19 mouse cellular contexts compared by ENCODE assay signal in genomic region chr15:17006139-17006538, GRCm38 (mm10).
DNase-seq lines count a peak whose midpoint lies in the region; ATAC-seq and TF ChIP-seq lines count a peak whose summit lies in the region.
"Had no signal": no experiment of that assay in that cellular context is flagged by ENCODE, and none has a peak within 500 bp of the region (broad histone marks: within the 10 kb centered on the region; RNA-seq: fewer than 3 reads in every experiment).

No protein-coding gene starts in this region.

- no peak for DNase-seq in frontal cortex, postnatal 36 days (ENCODE audit: low spot score in 2 of 2)
- peak in 1 of 2 experiments; percentile 12 for DNase-seq in layer of hippocampus, adult 2 months (ENCODE audit: low spot score in 2 of 2)
- no peak for DNase-seq in layer of hippocampus, postnatal 25 days (ENCODE audit: extremely low spot score in 1 of 2, low spot score in 1 of 2)
- peak; percentile 26 for DNase-seq in 416B (ENCODE audit: low read depth)
- peak; percentile 45 for DNase-seq in brain, adult 2 months (ENCODE audit: low read depth, low spot score)
- no peak for DNase-seq in adrenal gland, postnatal 25 days
- DNase-seq: adrenal gland, adult 8-10 months; cerebellum, adult 18-20 months; cerebellum, adult 9-11 months; cerebellum, postnatal 36 days; gastrocnemius, adult 2 months; gastrocnemius, postnatal 25 days had no signal

- H3K4me3 ChIP-seq in layer of hippocampus, adult 2 months = no peak overlapping the region
- H3K4me3 ChIP-seq: embryonic facial prominence, embryonic 13.5 days; forebrain, embryonic 13.5 days; gastrocnemius, adult 2 months; heart, embryonic 13.5 days; hindbrain, embryonic 10.5 days; intestine, embryonic 15.5 days had no signal

- ATAC-seq in frontal cortex, adult (ENCODE audit: low TSS enrichment) = peak; percentile 38
- ATAC-seq: forebrain, embryonic 13.5 days; intestine, embryonic 15.5 days had no signal

- no peak for TF ChIP-seq CTCF in layer of hippocampus, adult 2 months (conservative IDR thresholded peaks at IDR 0.05)

- peak overlapping the region; percentile 16; the same call in 1 of the 2 replicates for H3K27ac ChIP-seq in layer of hippocampus, adult 2 months
- H3K27ac ChIP-seq: embryonic facial prominence, embryonic 13.5 days; forebrain, embryonic 13.5 days; gastrocnemius, adult 2 months; heart, embryonic 13.5 days; hindbrain, embryonic 10.5 days; hindbrain, embryonic 14.5 days; intestine, embryonic 15.5 days had no signal

Comparison
In these comparisons a context has a peak if more than half of its experiments do, and no peak if none do; other contexts are left out.
1. DNase-seq: peak in 416B (single experiment) and brain, adult 2 months (single experiment); none in frontal cortex, postnatal 36 days (0 of 2), layer of hippocampus, postnatal 25 days (0 of 2) and adrenal gland, postnatal 25 days (single experiment).